Mouse (Mus musculus) gastrocnemius, adult 2 months (tissue): ENCODE data around the gene Mbnl2. TPM values are rescaled to one million over a fixed set of nuclear protein-coding genes. Genes with fewer than 3 reads are reported as not detected.
A peak's percentile ranks its signal among the peaks of the same experiment; 100 is the strongest.

Source experiments
- DNase-seq: peaks from one replicate; pipeline ENCODE4 v3.0.0; 2022
- H3K27ac ChIP-seq: fragments of 200-600 bp; 2 replicates; pipeline ENCODE4 v1.8.1; 2022; ENCODE audit warnings: mild to moderate bottlenecking
- H3K4me3 ChIP-seq: fragments of 200-600 bp; 2 replicates; pipeline ENCODE4 v1.8.1; 2022; ENCODE audit warnings: mild to moderate bottlenecking, moderate library complexity
- CTCF ChIP-seq: fragments of 200-600 bp; IDR thresholded peaks from 2 replicates; pipeline ENCODE4 v1.8.1; 2022; ENCODE audit warnings: antibody characterized with exemption, mild to moderate bottlenecking, moderate library complexity
- intact Hi-C: fragments of 180-260 bp; cut with DNase I; formaldehyde crosslinking; loops from one replicate; pipeline ENCODE4 v1.15.1; 2025
- total RNA-seq, 2 experiments: library from RNA; stranded (reverse); gene quantifications; 2 replicates each; pipeline ENCODE4 v1.2.3; 2021

The Mbnl2 gene
- total RNA-seq, 2 experiments from 2014 or later, result 282 to 352 TPM

GRCm38 (mm10) chr14:120324883-120325480 lies 49.5 kb downstream of the Mbnl2 start:
- H3K4me3 ChIP-seq, result peak overlapping the region; percentile 11; the same call in 1 of the 2 replicates
- H3K27ac ChIP-seq, result peak overlapping the region; percentile 55
- no peak for TF ChIP-seq CTCF
- intact Hi-C loops, result no loop called here
- no peak for DNase-seq

GRCm38 (mm10) chr14:120325673-120326072 lies 50.2 kb downstream of the Mbnl2 start:
- intact Hi-C loops, result no loop called here
- no peak overlapping the region for H3K4me3 ChIP-seq
- DNase-seq, result no peak
- H3K27ac ChIP-seq, result peak overlapping the region; percentile 55
- TF ChIP-seq CTCF, result no peak

- DNase-seq, result peak; percentile 71
- H3K27ac ChIP-seq, result peak overlapping the region; percentile 78
- intact Hi-C loops, result loop anchor here (10.0 kb wide), 1 partner anchor 54 kb away; no protein-coding TSS in a partner anchor
- H3K4me3 ChIP-seq, result peak overlapping the region; percentile 32
- TF ChIP-seq CTCF, result no peak
Observed at GRCm38 (mm10) chr14:120330454-120330853, 55.0 kb downstream of the Mbnl2 start.

DNA sequence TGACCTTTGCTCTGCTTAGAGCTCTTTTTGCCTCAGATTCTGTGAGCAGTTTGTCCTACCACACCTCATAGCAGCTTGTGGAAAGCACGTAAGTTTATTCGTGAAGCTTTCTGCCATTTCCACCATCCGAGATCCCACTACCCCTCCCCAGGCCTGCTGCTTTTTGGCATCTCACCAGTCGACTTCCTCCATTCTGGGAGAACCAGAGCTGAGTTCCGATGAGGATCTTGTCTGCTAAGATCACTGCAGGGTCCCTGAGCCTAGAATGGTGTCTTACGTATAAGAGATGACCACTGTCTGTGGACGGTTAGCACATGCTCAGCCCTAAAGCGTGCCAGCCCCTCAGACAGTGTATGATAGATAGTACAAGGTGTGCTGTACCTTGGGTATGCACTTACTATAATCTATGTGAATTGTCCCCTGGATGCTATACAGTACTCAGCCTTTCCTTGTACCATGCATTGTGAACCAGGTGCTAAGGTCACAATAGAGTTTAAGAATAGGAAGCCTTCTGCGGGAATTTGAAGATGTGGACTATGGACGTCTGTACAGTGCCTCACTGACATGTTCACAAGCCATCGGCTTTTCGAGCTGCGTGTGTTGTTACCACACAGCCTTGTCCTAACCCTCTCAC lies 55.5 kb downstream of the Mbnl2 start:
- H3K27ac ChIP-seq, result peak overlapping the region; percentile 78
- no peak for DNase-seq
- intact Hi-C loops, result loop anchor here (10.0 kb wide), 1 partner anchor 54 kb away; no protein-coding TSS in a partner anchor

GRCm38 (mm10) chr14:120333465-120334243 lies 58.2 kb downstream of the Mbnl2 start:
- intact Hi-C loops, result loop anchor here (10.0 kb wide), 1 partner anchor 51 kb away; no protein-coding TSS in a partner anchor

More for the DNA sequence above, 55.5 kb downstream of the Mbnl2 start:
- no peak for TF ChIP-seq CTCF
- peak overlapping the region; percentile 32 for H3K4me3 ChIP-seq

DNA sequence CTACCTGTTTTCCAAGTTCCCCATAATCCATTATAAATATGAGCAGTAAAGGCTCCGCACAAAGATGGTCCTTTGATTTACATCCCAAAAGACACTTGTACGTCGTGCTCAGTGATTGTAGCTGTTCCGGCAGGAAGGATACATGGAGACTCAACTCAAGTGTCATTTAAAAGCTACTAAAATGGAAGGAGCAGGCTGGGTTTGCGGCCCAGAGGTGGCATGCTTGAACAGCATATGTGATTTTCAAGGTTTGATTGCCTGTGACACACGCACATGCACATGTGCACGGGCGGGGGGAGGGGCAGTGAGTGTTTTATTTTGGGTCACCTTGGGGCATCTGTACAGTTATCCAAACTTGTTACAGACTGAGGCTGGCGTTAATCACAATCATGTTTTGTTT lies 59.9 kb downstream of the Mbnl2 start:
- intact Hi-C loops, result loop anchor here (5.0 to 10.0 kb wide), 2 partner anchors 38 to 49 kb away; no protein-coding TSS in a partner anchor
- DNase-seq, result no peak
- Histone ChIP-seq H3K4me3 (peak overlapping the region; percentile 13; the same call in 1 of the 2 replicates), H3K27ac (peak overlapping the region; percentile 95)
- TF ChIP-seq CTCF, result no peak

More at GRCm38 (mm10) chr14:120333465-120334243, 58.2 kb downstream of the Mbnl2 start:
- Histone ChIP-seq H3K4me3 (no peak overlapping the region), H3K27ac (peak overlapping the region; percentile 24; the same call in 1 of the 2 replicates)
- no peak for TF ChIP-seq CTCF
- no peak for DNase-seq

DNA sequence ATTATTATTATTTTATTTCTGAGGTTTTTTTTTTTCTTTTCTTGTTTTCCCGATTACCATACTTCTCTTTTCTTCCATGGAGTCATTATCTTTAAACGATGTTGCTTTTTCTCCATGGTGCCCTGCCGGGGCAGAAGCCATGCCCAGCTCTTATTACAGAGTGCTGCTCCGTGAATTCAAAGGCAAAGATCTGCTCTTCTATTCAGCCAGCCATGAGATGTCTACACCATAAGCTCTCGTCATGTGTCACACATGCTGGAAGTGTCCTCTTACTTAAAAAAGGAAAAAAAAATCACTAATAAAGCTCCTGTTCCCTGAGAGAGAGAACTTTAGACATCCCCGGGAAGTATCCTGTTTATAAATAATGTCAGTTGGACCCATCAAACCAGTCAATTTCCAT lies 60.4 kb downstream of the Mbnl2 start:
- intact Hi-C loops, result loop anchor here (2.0 to 10.0 kb wide), 3 partner anchors 39 to 59 kb away; no protein-coding TSS in a partner anchor
- H3K27ac ChIP-seq, result peak overlapping the region; percentile 95
- H3K4me3 ChIP-seq, result peak overlapping the region; percentile 40
- no peak for DNase-seq
- no peak for TF ChIP-seq CTCF

- DNase-seq, result peak; percentile 87
- no peak for TF ChIP-seq CTCF
- Histone ChIP-seq H3K4me3 (peak overlapping the region; percentile 60), H3K27ac (peak overlapping the region; percentile 95)
- intact Hi-C loops, result loop anchor here (2.0 to 10.0 kb wide), 3 partner anchors 39 to 60 kb away; no protein-coding TSS in a partner anchor
Observed at GRCm38 (mm10) chr14:120336380-120336779, 60.9 kb downstream of the Mbnl2 start.

GRCm38 (mm10) chr14:120336841-120337240 lies 61.4 kb downstream of the Mbnl2 start:
- Histone ChIP-seq H3K27ac (peak overlapping the region; percentile 95), H3K4me3 (peak overlapping the region; percentile 60)
- DNase-seq, result no peak
- TF ChIP-seq CTCF, result no peak
- intact Hi-C loops, result loop anchor here (2.0 to 10.0 kb wide), 3 partner anchors 40 to 60 kb away; no protein-coding TSS in a partner anchor

DNA sequence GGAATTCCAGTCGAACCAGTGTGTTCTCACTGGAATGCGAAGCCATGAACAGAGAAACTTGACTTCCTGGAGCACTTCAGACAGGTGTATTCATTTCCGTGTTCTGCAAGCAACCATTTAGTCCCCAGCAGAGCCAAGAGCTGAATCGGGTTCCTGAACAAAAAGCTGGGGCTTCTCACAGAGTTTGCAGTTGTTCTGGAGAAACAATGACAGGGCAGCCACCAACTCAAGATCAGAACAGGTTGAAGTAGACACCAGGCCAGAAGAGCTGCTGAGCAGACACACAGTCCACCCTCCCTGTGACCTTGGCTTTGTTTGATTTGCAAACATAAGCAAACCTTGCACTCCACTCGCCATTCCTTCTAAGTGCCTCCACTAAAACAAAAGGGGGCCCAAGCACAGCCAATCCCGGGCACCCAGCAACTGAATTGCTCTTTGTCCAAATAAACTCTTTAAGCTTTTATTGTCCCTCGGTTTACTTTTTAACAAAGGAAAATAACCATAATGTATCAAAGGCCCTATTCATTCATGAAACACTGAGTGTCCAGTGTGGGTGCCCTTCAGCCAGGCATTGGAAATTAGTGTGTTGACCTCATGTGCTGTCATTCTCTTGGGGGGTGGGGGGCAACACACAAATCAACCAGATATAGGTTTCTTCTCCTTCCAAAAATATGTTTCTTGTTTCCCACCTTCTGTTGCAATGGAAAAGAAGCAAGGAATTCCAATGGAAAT lies 62.4 kb downstream of the Mbnl2 start:
- DNase-seq, result no peak
- Histone ChIP-seq H3K4me3 (peak overlapping the region; percentile 60), H3K27ac (peak overlapping the region; percentile 95)
- no peak for TF ChIP-seq CTCF
- intact Hi-C loops, result loop anchor here (2.0 to 10.0 kb wide), 3 partner anchors 41 to 61 kb away; no protein-coding TSS in a partner anchor

- Histone ChIP-seq H3K27ac (peak overlapping the region; percentile 95), H3K4me3 (0 out of 2 replicates have a peak overlapping the region, but pooled peaks have one; percentile 7)
- no peak for DNase-seq
- intact Hi-C loops, result loop anchor here (5.0 to 10.0 kb wide), 2 partner anchors 41 to 46 kb away; no protein-coding TSS in a partner anchor
- no peak for TF ChIP-seq CTCF
Observed at GRCm38 (mm10) chr14:120338706-120339105, 63.2 kb downstream of the Mbnl2 start.

DNA sequence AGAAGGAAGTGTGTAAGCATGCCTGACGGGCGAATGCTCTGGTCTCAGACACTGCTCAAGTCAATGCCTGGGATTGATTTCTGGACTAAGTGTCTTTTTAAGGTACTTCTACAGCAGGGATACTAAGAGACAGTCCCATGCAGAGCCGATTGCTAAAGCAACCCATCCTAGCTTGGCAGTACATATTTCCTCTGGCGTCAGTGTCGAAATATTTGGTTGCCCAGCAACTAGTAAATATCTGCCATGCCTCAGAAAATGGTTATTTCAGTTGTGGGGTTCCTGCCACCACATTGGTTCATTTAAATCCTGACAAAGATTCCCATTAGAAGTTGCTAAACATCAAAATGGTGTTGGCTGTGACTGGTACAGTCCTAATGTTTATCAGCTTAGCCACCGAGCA lies 66.4 kb downstream of the Mbnl2 start:
- intact Hi-C loops, result no loop called here
- TF ChIP-seq CTCF, result no peak
- Histone ChIP-seq H3K4me3 (no peak overlapping the region), H3K27ac (peak overlapping the region; percentile 65)
- no peak for DNase-seq
